Mouse (Mus musculus) lung, postnatal 14 days (tissue): ENCODE data around the gene Plcb4.

Experiments
- DNase-seq: peaks from one replicate; pipeline ENCODE4 v3.0.0; 2021

Gene Plcb4

DNA sequence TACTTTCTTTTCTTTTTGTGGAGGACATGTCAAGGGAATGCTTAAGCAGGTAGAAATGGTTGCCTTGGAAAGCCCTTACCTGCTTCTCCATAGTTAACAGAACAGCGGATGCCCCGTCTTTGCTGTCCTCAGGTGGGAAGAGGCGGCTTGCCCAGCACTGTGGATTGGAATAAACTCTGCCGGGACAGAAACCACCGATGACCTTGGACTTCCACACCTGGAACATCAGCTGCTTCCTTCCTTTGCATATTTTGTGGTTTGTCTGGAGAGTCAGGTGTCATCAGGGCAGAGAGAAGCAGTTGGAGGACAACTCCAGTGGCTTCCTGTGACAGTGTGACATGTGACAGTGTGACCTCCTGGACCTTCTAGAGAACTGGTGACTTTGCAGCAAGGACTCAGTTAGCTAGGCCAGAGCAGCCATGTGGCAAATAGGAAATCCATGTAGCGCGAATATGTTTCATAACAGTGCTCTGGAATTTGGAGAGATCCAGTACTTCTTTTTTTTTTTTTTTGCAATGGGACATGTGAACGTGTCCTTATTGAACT lies 154.0 kb downstream of the Plcb4 start:
- DNase-seq = no peak

DNA sequence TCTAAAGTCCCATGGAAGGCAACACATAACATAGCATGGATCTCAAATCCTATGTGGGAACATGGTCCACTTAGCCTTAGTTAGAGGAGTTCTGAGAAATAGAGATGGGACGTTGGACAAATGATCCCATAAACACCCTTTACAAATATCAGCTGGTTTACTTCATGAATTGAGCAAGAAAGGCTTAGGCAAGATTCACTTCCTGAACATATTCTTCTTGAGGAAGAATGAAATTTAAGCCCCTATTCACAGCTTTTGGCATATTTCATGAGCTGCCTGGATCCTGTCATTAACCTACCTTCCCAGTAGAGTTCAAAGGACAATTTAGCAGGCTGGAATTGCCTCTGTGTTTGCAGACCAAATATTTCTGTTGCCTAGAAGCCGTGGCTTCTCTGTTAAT lies 161.9 kb downstream of the Plcb4 start:
- no peak for DNase-seq

DNA sequence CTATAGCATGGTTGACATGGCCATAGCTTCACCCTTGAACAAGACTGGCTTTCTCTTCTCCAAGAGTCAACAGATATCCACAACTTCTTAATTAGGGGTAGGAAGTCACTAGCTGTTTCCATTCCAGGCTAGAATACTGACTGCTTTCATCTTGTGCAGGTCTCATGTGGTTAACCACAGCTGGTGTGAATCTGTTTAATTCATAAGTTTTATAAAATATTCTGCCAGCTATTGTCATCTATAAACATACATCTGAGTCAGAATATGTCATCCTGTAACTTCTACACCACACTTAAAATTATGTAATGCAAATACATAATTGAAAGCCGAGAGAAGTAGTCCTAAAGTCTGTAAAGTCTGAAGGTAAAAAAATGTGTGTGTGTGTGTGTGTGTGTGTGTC lies 164.9 kb downstream of the Plcb4 start:
- no peak for DNase-seq

DNA sequence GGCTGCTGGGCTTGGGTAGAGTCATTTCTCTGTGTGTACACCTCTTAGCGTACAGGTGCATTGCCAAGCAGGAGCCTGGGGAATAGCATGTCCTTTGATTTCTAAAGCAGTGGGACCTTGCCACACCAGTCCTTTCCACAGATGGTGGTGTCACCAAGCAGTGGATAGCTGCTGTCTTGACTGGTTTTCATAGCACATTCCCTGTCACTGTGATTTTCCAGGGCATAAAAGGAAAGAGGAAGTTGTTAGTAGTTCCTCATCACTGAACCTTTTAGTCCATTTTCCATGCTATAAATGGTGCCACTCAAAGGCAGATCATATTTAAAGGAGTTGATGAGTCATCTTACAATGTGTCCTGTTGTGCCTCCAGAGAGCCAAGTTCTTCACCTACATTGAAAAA lies 165.9 kb downstream of the Plcb4 start:
- DNase-seq = no peak

DNA sequence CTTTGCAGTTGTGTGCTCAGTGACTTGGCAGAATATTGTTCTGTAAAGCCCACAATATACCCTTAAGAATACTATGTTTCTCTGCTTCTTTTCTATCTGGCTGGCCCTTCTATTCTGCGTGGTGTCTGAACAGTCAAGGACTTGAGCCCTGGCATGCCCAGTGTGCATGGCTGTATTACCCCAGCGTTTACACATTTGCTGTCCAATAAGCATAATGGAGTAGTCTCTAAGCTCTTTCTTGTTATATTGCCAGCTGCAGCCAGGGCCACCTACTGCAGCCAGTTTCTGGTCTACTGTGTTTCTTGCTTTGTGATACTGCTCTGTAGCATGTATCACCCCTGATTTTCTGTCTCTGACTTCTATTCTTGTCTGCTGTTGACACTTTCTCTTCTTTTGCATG lies 166.8 kb downstream of the Plcb4 start:
- DNase-seq = no peak

DNA sequence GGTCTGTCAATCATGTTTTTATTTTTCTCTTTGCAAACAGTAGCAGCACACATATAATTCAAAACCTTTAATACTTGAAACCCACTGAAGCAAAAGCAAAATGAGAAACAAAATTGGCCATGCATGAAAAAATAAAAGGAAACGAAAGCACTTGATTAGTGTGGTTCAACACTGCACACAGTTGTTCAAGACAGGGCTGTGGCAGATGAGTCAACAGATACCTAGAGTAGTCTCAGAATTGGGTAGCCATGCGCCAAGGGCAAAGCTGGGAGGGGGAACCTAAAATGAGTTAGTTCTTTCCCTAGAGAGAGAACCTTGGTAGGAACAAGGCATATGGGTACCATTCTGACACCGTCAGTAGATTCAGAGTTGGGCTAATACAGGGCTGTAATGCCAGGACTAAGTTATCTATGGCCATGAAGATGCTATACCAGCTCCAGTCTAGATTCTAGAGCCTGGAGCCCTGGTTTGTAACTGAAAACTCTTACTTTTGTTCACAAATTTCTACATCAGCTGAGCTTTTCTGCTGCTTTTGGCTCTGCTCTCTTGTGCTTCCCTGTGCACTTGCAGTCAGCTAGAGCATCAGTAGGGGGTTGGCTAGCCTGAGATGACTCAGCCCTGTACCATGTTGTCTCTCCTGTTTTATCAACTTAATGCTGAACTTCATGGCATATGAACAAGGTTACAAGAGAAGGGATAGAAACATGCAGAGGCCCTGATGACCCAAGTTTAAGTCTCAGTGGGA lies 168.0 kb downstream of the Plcb4 start:
- no peak for DNase-seq

DNA sequence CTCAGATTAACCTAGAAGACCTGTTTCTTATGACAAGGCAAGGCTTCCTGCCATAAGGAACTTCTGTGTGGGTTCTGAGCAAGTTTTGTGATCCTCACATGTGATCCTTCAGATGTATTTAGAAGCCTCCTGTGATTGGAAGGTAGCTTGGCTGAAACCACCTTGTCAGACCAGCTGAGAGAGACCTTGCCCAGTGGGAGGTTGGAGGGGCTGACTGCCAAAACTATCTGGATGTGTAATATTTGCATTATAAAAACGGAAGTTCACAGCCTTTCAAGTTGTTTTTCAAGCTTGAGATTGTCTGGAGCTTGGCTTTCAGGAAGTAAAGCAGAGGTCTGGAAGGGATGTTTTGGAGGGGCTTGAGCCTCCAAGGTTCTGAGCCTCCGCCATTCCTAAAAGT lies 169.6 kb downstream of the Plcb4 start:
- no peak for DNase-seq

DNA sequence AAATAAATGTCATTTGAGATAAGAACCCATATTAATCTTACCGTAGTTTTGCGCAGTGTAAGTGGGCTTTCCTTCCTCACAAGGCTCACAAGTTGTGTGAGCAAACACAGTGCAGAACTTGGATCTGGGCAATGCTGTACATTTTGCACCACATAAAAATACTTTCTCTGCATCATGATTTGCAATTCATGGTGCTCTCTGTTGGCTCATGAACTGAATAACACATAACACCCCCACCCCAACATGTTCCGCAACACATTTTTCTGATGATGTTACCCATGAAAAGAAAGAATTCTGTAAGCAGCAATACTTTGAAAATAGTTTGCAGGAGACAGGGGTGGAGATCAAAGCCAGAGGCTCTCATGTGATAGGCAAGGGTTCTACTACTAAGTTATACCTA lies 174.9 kb downstream of the Plcb4 start:
- no peak for DNase-seq

DNA sequence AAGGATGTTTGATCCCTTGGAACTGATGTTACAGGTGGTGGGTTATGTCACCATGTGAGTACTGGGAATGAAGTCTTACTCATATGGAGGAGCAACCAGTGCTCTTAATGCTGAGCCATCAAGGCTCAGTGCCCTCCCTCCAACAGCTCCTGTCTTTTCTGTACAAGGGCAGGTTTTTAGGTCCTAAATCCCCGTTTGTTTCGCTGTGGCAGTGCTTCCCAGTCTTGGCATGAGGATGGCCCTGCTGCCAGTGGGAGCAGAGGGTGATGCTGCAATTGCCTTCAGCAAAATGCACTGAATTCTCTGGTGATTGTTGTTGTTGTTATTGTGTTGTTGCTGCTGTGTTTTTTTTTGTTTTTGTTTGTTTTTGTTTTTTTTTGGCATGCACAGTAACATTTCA lies 175.6 kb downstream of the Plcb4 start:
- no peak for DNase-seq

DNA sequence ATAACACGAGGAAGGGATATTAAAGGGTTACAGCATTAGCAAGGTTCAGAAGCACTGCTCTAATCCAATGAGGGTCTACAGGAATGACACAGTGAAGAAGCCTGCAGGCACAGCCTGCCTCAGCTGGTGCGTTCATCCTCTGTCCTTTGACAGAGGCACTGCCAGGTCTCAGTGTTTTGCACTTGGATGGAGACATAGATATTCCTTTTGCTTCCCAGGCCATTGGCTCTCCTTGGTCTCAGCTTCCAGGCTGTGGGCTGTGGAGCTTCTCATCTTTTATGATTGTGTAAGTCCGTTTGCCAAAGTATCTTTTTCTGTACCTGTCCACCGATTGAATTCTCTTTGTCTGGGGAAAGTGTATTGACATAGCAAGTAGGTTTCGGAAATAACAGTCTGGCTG lies 177.1 kb downstream of the Plcb4 start:
- no peak for DNase-seq

DNA sequence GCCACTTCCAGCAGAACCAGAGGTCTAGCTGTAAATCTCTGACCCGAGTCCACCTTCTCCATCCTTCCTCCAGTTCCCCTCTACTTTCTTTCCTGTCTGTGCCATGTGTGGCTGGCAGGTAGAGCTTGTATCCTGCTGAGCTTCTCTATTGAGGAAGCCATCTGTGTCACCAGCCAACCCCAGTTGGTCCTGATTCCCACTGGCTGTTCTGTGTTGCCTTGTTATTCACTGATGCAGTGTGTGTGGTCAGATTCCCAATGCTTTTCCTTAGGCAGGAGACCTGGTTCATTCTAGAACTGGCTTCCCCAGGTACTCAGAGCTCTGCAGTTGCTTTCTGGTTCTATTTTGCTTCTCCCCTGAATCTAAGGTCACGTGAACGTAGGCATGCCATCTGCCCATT lies 177.6 kb downstream of the Plcb4 start:
- DNase-seq = no peak

DNA sequence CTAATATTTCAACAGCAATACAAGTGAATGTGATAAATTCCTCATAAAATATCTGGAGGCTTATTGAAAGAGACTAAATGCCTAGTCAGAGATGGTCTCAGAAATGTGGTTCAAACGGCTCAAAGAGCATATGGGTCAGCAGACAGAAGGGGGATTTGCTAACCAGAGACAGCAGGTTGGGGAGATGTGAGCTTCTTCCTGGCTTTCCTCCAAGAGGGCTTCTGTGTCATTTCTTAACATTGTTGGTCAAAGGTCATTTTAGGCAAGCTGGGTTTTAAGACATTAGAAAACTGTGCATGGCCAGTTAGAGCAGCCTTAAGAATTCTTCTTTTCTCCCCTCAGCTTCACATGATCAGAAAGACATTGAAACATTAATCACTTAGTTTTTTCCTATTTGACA lies 178.9 kb downstream of the Plcb4 start:
- no peak for DNase-seq

DNA sequence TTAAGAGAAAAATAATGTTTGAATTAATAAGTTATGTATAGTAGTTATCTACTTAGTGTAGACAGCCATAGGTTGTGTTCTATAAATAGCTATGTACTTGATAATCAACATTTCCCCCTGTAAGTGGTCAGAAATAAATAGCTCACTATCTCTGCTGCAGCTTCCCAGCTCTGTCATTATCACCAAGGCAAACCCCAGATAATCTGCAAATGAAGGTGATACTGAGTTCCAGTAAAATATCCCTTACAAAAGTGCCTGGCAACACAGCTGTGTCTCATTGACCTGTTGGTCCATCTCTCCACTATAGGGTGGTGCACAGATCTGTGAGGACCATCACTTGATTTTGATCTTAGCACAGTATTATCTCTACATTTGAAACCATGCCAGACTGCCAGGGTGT lies 179.3 kb downstream of the Plcb4 start:
- DNase-seq = no peak

DNA sequence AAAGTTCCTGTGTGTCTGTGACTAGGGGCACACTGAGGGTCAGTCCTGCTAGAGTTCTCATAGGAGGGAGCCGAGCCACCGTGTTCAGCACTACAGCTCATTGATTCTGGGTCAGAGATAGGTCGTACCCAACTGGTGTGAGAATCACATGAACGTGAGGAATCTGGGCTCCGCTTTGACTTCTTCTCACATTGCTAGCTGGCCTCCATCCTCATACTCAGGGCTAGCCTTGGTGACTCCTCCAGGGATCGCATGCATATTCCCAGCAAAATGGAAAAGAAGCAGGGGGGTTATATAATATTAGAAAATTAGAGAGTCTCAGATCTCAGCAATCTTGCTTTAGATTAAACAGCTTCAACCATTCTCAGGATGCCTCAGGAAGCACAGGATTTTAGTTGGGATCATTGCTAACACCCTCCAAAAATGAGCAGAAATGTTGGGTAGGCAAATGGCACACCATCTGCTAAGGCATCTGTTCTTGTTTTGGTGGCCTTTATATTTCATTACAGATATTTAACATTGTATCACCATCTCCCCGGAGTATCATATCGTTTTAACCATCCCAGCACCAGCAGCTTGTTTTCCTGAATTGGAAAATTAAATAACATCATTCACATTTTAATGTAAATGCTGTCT lies 180.0 kb downstream of the Plcb4 start:
- DNase-seq = no peak

DNA sequence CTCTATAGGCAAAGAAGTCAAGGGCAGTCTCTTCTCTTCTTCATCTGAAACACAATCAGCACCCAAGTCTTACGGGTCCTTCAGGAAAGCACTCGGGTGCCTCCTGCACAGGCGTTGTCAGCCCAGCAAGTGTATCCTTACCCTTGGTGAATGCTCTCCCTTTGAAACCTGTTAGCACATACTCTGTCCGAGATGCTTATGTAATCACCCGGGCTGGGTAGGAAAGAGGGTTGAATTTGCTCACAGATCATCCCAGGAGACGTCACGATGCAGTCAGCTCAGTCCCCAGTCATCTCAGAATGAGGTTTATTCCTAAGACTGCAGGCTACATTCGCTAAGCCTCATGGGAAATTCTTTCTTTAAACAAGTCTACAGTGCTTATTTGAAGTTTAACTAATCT lies 184.9 kb downstream of the Plcb4 start:
- no peak for DNase-seq

DNA sequence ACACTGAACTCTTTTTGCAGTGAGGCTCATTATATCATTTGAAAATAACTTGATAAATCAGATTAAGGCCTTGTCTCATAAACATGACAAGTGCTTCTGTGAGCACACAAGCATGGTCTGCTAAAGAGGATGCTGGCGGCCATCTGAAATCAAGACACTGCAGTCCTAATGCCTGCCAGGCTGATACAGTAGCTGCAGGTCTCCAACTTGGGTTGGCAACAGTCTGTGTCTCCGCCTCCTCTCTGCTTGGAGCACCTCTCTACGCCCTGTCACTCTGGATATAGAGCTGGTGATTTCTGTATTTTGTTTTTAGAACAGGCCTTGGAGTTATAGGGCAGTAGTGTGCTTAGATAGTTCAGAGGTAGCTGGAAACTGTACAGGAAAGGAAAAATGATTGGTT lies 188.1 kb downstream of the Plcb4 start:
- no peak for DNase-seq

DNA sequence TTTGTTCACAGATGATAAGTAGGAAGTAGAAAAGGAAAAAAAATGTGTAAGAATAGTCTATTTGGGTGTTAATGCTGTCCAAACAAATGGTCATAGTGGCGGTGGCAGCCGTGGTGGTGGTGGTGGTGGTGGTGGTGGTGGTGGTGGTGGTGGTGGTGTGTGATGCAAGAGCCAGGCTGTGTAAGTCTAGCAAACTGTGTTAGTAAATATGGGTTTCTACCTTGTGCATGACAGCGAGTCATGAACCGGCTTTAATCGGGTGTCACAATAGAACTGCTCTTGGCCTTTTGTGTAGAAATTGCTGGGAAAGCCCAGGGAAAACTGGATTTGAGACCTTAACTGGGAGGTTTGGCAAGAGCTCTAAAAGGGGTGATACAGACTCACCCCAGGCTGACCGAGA lies 188.9 kb downstream of the Plcb4 start:
- DNase-seq = no peak

DNA sequence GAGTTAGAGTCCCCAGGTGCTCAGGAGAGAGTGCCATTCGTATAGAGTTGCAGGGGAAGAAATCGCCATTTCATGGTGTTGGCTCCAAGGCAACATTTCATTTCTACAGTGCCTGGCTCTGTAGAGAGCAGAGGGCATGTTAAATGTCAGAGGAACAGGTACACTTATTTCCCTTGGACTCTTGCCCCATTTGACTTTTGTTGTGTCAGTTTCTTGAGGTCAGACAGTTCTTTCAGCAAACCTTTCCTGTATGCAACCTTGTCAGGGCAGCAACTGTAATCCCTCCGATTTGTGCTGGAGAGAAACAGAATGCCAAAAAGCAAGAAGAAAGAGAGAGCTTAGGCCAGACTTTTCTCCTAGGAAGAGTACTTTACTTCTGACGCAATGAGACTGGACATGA lies 189.4 kb downstream of the Plcb4 start:
- DNase-seq = no peak

DNA sequence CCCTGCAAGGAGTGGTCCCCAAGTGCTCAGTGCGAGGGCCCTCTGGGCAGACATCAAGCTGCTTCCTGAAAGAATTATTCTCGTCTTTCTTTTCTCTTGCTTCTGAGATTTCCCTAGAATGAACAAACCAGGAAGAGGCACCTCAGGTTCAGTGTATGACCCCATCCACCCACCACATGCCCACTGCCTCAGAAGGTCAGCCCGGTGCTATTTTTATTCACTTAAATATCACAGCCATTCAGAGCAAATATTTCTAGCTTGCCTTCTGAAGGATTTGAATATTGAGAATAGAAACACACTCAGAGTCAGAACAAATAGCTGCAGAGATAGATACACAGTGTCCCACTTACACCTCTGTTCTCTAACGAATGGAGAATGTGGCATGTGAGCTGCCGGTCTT lies 193.2 kb downstream of the Plcb4 start:
- DNase-seq = no peak

DNA sequence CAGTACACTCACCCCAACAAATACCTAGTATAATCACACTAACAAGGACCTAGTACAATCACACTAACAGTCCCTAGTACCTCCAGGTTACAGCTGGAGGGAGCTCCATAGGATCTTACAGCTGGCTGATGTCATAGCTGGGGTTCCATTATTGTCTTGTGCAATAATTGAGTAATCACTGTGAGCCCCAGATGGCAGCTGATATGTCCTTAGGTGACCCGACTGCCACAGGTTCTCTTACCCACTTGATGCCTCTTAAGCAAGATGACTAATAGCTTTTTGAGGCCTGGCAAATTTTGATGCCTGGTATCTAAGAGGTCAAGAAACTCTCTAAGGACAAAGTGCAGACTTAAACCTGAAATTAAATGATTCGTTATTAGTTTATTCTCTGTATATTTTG lies 194.3 kb downstream of the Plcb4 start:
- peak; percentile 35 for DNase-seq

DNA sequence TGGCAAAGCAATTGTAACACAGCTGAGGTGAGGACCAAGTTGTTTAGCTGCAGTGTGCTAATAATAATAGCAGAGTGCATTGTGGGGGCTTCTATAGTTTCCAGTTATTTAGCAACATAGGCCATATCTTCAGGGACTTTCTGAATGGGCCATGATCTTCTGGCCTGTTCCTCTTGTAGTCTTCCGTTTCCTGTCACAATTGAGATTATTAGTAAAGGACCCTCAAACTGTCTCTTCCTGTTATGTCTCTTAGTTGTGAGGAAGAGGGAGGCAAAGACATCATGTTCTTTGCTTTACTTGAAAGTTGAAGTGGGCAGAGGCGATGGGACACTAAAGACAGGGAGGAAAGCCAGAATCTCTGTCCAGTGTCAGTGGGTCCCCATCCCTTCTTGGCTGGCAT lies 195.2 kb downstream of the Plcb4 start:
- no peak for DNase-seq

DNA sequence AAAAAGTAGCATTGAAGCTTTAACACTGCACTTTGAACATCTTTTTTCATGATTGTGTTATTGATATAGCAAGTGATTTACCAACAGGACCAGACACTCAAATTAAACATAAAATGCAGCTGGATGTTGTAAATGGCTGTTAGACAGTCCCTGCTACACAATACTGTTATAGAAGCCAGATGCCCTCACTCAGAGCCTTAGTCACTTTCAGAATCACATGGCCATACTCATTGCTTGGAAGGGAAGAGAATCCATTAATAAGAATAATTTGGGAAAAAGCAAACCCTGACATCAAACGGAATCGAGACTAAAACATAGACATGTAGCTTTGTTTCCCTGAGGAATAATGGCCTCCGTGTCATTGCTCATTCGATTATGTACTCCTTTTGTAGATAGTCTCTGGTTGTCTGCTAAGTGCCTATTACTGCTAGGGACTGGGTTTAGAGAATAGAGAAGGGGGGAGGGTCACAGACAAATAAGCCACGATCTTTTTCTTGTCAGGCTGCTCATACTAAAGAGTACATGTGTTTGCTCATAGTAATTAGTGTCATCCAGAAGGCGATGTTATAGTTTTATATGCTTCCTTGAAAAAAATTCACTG lies 197.2 kb downstream of the Plcb4 start:
- no peak for DNase-seq

DNA sequence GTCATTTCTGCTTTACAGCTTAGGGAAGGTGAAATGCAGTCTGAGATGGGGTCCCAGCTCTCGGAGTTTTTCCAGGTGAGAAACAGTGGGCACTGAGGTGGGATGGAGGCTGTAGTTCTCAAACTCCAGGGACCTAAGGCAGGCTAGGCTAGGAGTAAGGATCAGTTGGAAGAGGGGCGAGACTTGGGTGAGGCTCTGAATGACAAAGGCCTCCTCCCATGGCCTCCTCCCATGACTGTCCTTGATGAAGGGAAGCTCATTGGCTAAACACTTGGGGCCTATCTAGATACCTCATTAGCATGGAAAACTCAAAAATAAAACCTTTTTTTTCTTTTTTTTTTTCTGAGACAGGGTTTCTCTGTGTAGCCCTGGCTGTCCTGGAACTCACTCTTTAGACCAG lies 198.0 kb downstream of the Plcb4 start:
- DNase-seq = no peak
